Mouse (Mus musculus) testis, adult 2 months (tissue): ENCODE data around the gene Wdr82.

Experiments used
- CTCF ChIP-seq: fragments of 200-500 bp; IDR thresholded peaks from 2 replicates; pipeline ENCODE4 v1.5.1; 2012; ENCODE audit warnings: low read depth, mild to moderate bottlenecking, inconsistent platforms, low read length, moderate library complexity; ENCODE audit not compliant: control insufficient read depth, insufficient read depth, insufficient replicate concordance
- POLR2A ChIP-seq: fragments of 200-500 bp; IDR thresholded peaks from 2 replicates; pipeline ENCODE4 v1.6.1; 2012; ENCODE audit warnings: low read depth, mild to moderate bottlenecking, inconsistent platforms, low read length, moderate library complexity; ENCODE audit not compliant: control insufficient read depth

GRCm38 (mm10) chr9:106170556-106171345 is at the start of gene Wdr82:
- peak; percentile 95 for TF ChIP-seq POLR2A
- TF ChIP-seq CTCF, result no peak
